Mouse (Mus musculus): ENCODE measurements around the gene Bhlhe23. TPM values are rescaled to one million over a fixed set of nuclear protein-coding genes. Genes with fewer than 3 reads are reported as not detected.

The Bhlhe23 gene
- total and polyA plus RNA-seq, 3 experiments = not detected

Other genes starting within 250 kb of the Bhlhe23 start
- gene Mrgbp, start 195.6 kb downstream of the Bhlhe23 start, total RNA-seq (2012; rRNA removed) = 40.3 and 44.9 TPM in 2 replicates
- gene Mrgbp, start 195.6 kb downstream of the Bhlhe23 start, polyA plus RNA-seq (2012; ENCODE audit: insufficient read depth in 1 of 2, insufficient read length in 2 of 2, low read depth in 1 of 2, low replicate concordance in 2 of 2, missing spikeins in 1 of 2) = 10 to 100 TPM in 1 of 2 experiments, not detected in 1; 54.5 TPM
- 29.3 and 38.6 TPM in 2 replicates for gene Ogfr, start 187.7 kb downstream of the Bhlhe23 start, total RNA-seq (2012; rRNA removed)
- gene Ogfr, start 187.7 kb downstream of the Bhlhe23 start, polyA plus RNA-seq (2012; ENCODE audit: insufficient read depth in 1 of 2, insufficient read length in 2 of 2, low read depth in 1 of 2, low replicate concordance in 2 of 2, missing spikeins in 1 of 2) = 10 to 100 TPM in 1 of 2 experiments, not detected in 1; 44.7 TPM
- 0.10 and 0.15 TPM in 2 replicates for gene Col9a3, start 179.1 kb downstream of the Bhlhe23 start, total RNA-seq (2012; rRNA removed)
- gene Col9a3, start 179.1 kb downstream of the Bhlhe23 start, polyA plus RNA-seq (2012; ENCODE audit: insufficient read depth in 1 of 2, insufficient read length in 2 of 2, low read depth in 1 of 2, low replicate concordance in 2 of 2, missing spikeins in 1 of 2) = under 1 TPM in 1 of 2 experiments, not detected in 1; 0.56 TPM
- not detected in 2 replicates for gene Tcfl5, start 134.2 kb downstream of the Bhlhe23 start, total RNA-seq (2012; rRNA removed)
- gene Tcfl5, start 134.2 kb downstream of the Bhlhe23 start, polyA plus RNA-seq (2012; ENCODE audit: insufficient read depth in 1 of 2, insufficient read length in 2 of 2, low read depth in 1 of 2, low replicate concordance in 2 of 2, missing spikeins in 1 of 2) = not detected
- 27.9 and 30.1 TPM in 2 replicates for gene Dido1, start 66.9 kb downstream of the Bhlhe23 start, total RNA-seq (2012; rRNA removed)
- 10 to 100 TPM; 17.8 to 35.1 TPM for gene Dido1, start 66.9 kb downstream of the Bhlhe23 start, polyA plus RNA-seq (2012; ENCODE audit: insufficient read depth in 1 of 2, insufficient read length in 2 of 2, low read depth in 1 of 2, low replicate concordance in 2 of 2, missing spikeins in 1 of 2)
- 42.7 and 52.8 TPM in 2 replicates for gene Gid8, start 66.8 kb downstream of the Bhlhe23 start, total RNA-seq (2012; rRNA removed)
- 10 to 100 TPM in 1 of 2 experiments, not detected in 1; 65.5 TPM for gene Gid8, start 66.8 kb downstream of the Bhlhe23 start, polyA plus RNA-seq (2012; ENCODE audit: insufficient read depth in 1 of 2, insufficient read length in 2 of 2, low read depth in 1 of 2, low replicate concordance in 2 of 2, missing spikeins in 1 of 2)
- 6.5 and 6.7 TPM in 2 replicates for gene Slc17a9, start 51.6 kb downstream of the Bhlhe23 start, total RNA-seq (2012; rRNA removed)
- gene Slc17a9, start 51.6 kb downstream of the Bhlhe23 start, polyA plus RNA-seq (2012; ENCODE audit: insufficient read depth in 1 of 2, insufficient read length in 2 of 2, low read depth in 1 of 2, low replicate concordance in 2 of 2, missing spikeins in 1 of 2) = 10 to 100 TPM in 1 of 2 experiments, not detected in 1; 16.1 TPM
- 33.0 and 36.8 TPM in 2 replicates for gene Ythdf1, start 144.0 kb upstream of the Bhlhe23 start, total RNA-seq (2012; rRNA removed)
- 10 to 100 TPM in 1 of 2 experiments, not detected in 1; 72.2 TPM for gene Ythdf1, start 144.0 kb upstream of the Bhlhe23 start, polyA plus RNA-seq (2012; ENCODE audit: insufficient read depth in 1 of 2, insufficient read length in 2 of 2, low read depth in 1 of 2, low replicate concordance in 2 of 2, missing spikeins in 1 of 2)
- not detected in 2 replicates for gene Birc7, start 152.1 kb upstream of the Bhlhe23 start, total RNA-seq (2012; rRNA removed)
- not detected for gene Birc7, start 152.1 kb upstream of the Bhlhe23 start, polyA plus RNA-seq (2012; ENCODE audit: insufficient read depth in 1 of 2, insufficient read length in 2 of 2, low read depth in 1 of 2, low replicate concordance in 2 of 2, missing spikeins in 1 of 2)
- not detected in 2 replicates for gene Nkain4, start 177.8 kb upstream of the Bhlhe23 start, total RNA-seq (2012; rRNA removed)
- gene Nkain4, start 177.8 kb upstream of the Bhlhe23 start, polyA plus RNA-seq (2012; ENCODE audit: insufficient read depth in 1 of 2, insufficient read length in 2 of 2, low read depth in 1 of 2, low replicate concordance in 2 of 2, missing spikeins in 1 of 2) = not detected
- gene Arfgap1, start 190.3 kb upstream of the Bhlhe23 start, total RNA-seq (2012; rRNA removed) = 39.3 and 50.5 TPM in 2 replicates
- 10 to 100 TPM in 1 of 2 experiments, not detected in 1; 57.1 TPM for gene Arfgap1, start 190.3 kb upstream of the Bhlhe23 start, polyA plus RNA-seq (2012; ENCODE audit: insufficient read depth in 1 of 2, insufficient read length in 2 of 2, low read depth in 1 of 2, low replicate concordance in 2 of 2, missing spikeins in 1 of 2)
- gene Col20a1, start 209.6 kb upstream of the Bhlhe23 start, total RNA-seq (2012; rRNA removed) = 0.13 and 0.23 TPM in 2 replicates
- gene Col20a1, start 209.6 kb upstream of the Bhlhe23 start, polyA plus RNA-seq (2012; ENCODE audit: insufficient read depth in 1 of 2, insufficient read length in 2 of 2, low read depth in 1 of 2, low replicate concordance in 2 of 2, missing spikeins in 1 of 2) = under 1 TPM in 1 of 2 experiments, not detected in 1; 0.40 TPM

All from MEL (cell line).